Mouse (Mus musculus) intestine, embryonic 14.5 days (tissue): ENCODE data around the gene Lrrc18. TPM values are rescaled to one million over a fixed set of nuclear protein-coding genes. Genes with fewer than 3 reads are reported as not detected.
A peak's percentile ranks its signal among the peaks of the same experiment; 100 is the strongest.

Experiments
- ATAC-seq: fragments of 200-750 bp; cut with Nextera tagmentation; replicated peaks from 2 replicates; pipeline ENCODE4 v1.8.0; 2017; ENCODE audit warnings: low read depth, moderate number of reproducible peaks, moderate TSS enrichment, moderate library complexity; ENCODE audit not compliant: low FRiP score, low TSS enrichment
- DNase-seq: peaks from one replicate; pipeline ENCODE4 v3.0.0-alpha.2; 2018; ENCODE audit warnings: low spot score
- H3K27ac ChIP-seq: fragments of 300-500 bp; sonication (generic); 2 replicates; pipeline ENCODE4 v1.5.1; 2014; ENCODE audit warnings: low read depth, mild to moderate bottlenecking, control low read depth
- H3K27me3 ChIP-seq: fragments of 300-500 bp; sonication (generic); replicated peaks from 2 replicates; pipeline ENCODE4 v1.6.1; 2014; ENCODE audit warnings: low read length, control low read depth; ENCODE audit not compliant: control insufficient read depth, insufficient read depth
- H3K36me3 ChIP-seq: fragments of 300-500 bp; sonication (generic); 2 replicates; pipeline ENCODE4 v1.6.1; 2014; ENCODE audit warnings: low read length, control low read depth; ENCODE audit not compliant: control insufficient read depth, insufficient read depth
- H3K4me1 ChIP-seq: fragments of 300-500 bp; sonication (generic); replicated peaks from 2 replicates; pipeline ENCODE4 v1.6.1; 2014; ENCODE audit warnings: low read length, control low read depth, mixed read lengths; ENCODE audit not compliant: control insufficient read depth, insufficient read depth
- H3K4me2 ChIP-seq: fragments of 300-500 bp; sonication (generic); 2 replicates; pipeline ENCODE4 v1.6.1; 2014; ENCODE audit warnings: low read length
- H3K4me3 ChIP-seq: fragments of 300-500 bp; sonication (generic); 2 replicates; pipeline ENCODE4 v1.5.1; 2014; ENCODE audit warnings: low read depth, low read length, control low read depth, mixed read lengths
- H3K9ac ChIP-seq: fragments of 300-500 bp; sonication (generic); 2 replicates; pipeline ENCODE4 v1.6.1; 2014; ENCODE audit warnings: mild to moderate bottlenecking, low read length
- H3K9me3 ChIP-seq: fragments of 300-500 bp; sonication (generic); 2 replicates; pipeline ENCODE4 v1.6.1; 2016; ENCODE audit warnings: low read length, control low read depth; ENCODE audit not compliant: control insufficient read depth
- WGBS: fragments of 180-500 bp; shearing (Covaris S2); extraction: QIAGEN DNeasy Blood & Tissue Kit; methylation state at CpG from one replicate; pipeline ENCODE4 v1.1.7; 2014; 5-methylcytosine and 5-hydroxymethylcytosine counted together
- polyA plus RNA-seq: library from polyadenylated mRNA; unstranded; fragments of >200 nt; fragmentation: Nextera tagmentation; extraction: Ambion mirVana; gene quantifications from 2 replicates; pipeline ENCODE4 v1.2.1, GENCODE M21; 2014

The Lrrc18 gene
- polyA plus RNA-seq, 1 experiment from 2014 or later = 0.47 TPM

- Histone ChIP-seq H3K9me3 (no peaks in the 10 kb centered on the region), H3K27me3 (no peaks in the 10 kb centered on the region), H3K4me2 (no peak overlapping the region), H3K4me3 (no peak overlapping the region), H3K9ac (no peak overlapping the region), H3K36me3 (no peaks in the 10 kb centered on the region), H3K4me1 (no peaks in the 10 kb centered on the region), H3K27ac (no peak overlapping the region)
- ATAC-seq = no peak
- DNase-seq = no peak
- 61% methylated on average over 5 of the region's 5 CpGs for WGBS
Observed at GRCm38 (mm10) chr14:33019606-33020005, 28.4 kb downstream of the Lrrc18 start.

DNA sequence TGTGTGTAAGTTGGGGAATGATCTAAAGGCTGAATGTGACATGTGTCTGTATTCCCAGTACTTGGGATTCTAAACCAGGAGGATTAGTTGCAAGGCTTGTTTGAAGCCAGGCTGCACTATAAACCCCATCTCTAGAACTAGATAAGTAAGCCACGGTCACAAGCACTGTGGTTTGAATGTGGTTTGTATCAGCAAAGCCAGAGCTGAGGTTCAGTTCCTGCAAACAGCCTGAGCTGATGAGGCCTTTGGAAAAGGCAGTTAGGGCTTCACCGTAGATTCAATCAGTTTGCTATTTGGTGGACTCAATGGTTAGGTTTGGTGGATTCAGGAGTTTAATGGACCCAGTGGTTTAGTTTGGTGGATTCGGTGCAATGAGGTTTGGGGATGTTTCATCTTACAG, 39.7 kb downstream of the Lrrc18 start:
- no peak overlapping the region for H3K9ac ChIP-seq
- no peak overlapping the region for H3K4me3 ChIP-seq
- H3K27ac ChIP-seq = no peak overlapping the region
- 82% methylated on average over 3 of the region's 3 CpGs for WGBS
- DNase-seq (no peak), ATAC-seq (no peak)
- no peaks in the 10 kb centered on the region for H3K27me3 ChIP-seq
- no peak overlapping the region for H3K4me2 ChIP-seq
- H3K36me3 ChIP-seq = no peaks in the 10 kb centered on the region
- H3K4me1 ChIP-seq = no peaks in the 10 kb centered on the region
- no peaks in the 10 kb centered on the region for H3K9me3 ChIP-seq

- Histone ChIP-seq H3K27me3 (no peaks in the 10 kb centered on the region), H3K4me2 (no peak overlapping the region), H3K27ac (no peak overlapping the region), H3K9me3 (no peaks in the 10 kb centered on the region), H3K4me1 (no peaks in the 10 kb centered on the region), H3K9ac (no peak overlapping the region), H3K4me3 (no peak overlapping the region), H3K36me3 (no peaks in the 10 kb centered on the region)
- WGBS = 32% methylated on average over 6 of the region's 6 CpGs
- DNase-seq (peak; percentile 70), ATAC-seq (no peak)
Observed at GRCm38 (mm10) chr14:33033424-33033823, 42.2 kb downstream of the Lrrc18 start.

DNA sequence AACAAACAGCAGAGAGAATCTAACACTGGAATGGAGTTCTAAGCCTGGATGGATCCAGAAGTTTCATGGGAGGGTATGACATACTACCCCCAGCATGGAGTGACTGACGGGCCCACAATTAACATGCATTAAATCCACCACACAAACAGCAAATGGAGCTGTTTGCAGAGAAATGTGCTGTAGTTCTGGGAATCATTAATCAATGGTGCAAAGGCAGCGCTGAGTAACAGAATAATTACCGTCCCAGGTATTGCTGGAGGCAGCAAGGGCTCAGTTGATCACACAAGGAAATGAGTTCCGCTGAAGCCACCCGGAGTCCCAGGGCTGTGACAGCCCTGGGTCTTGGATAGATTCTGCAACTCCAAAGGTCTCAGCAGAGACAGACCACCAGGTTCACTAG, 44.2 kb downstream of the Lrrc18 start:
- 73% methylated on average over 5 of the region's 5 CpGs for WGBS
- Histone ChIP-seq H3K9me3 (no peaks in the 10 kb centered on the region), H3K27ac (no peak overlapping the region), H3K4me2 (no peak overlapping the region), H3K9ac (no peak overlapping the region), H3K36me3 (no peaks in the 10 kb centered on the region), H3K27me3 (no peaks in the 10 kb centered on the region), H3K4me3 (no peak overlapping the region), H3K4me1 (no peaks in the 10 kb centered on the region)
- DNase-seq (no peak), ATAC-seq (no peak)

DNA sequence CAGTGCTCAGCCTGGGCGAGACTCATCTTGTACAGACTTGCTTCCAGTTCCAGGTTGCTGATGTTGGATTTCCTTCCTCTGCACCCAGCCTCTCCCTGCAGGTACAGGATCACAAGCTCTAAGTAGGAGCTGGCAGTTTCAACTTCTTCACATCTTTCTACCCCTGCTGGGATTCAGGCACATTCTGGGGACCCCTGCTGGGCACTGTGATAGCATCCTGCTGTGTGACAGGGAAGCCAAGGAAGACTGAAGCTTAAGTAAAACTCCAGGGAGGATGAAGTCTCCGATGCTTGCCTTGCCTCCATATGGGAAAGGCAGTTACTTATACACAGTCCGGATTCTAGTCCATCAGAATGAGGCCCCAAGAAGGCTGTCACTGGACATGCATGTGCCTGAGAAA, 45.6 kb downstream of the Lrrc18 start:
- ATAC-seq (no peak), DNase-seq (no peak)
- H3K4me2 ChIP-seq = no peak overlapping the region
- no peaks in the 10 kb centered on the region for H3K36me3 ChIP-seq
- H3K27ac ChIP-seq = no peak overlapping the region
- no peaks in the 10 kb centered on the region for H3K4me1 ChIP-seq
- H3K9ac ChIP-seq = no peak overlapping the region
- H3K9me3 ChIP-seq = no peaks in the 10 kb centered on the region
- H3K27me3 ChIP-seq = no peaks in the 10 kb centered on the region
- 37% methylated on average over 3 of the region's 3 CpGs for WGBS
- no peak overlapping the region for H3K4me3 ChIP-seq

GRCm38 (mm10) chr14:33045217-33045616, 54.0 kb downstream of the Lrrc18 start:
- Histone ChIP-seq H3K4me1 (no peaks in the 10 kb centered on the region), H3K27ac (no peak overlapping the region), H3K9ac (no peak overlapping the region), H3K4me2 (no peak overlapping the region), H3K36me3 (no peaks in the 10 kb centered on the region), H3K4me3 (no peak overlapping the region), H3K9me3 (no peaks in the 10 kb centered on the region), H3K27me3 (no peaks in the 10 kb centered on the region)
- ATAC-seq (no peak), DNase-seq (no peak)
- WGBS = 84% methylated on average over 3 of the region's 3 CpGs

- H3K4me1 ChIP-seq = no peaks in the 10 kb centered on the region
- no peak for DNase-seq
- H3K9ac ChIP-seq = no peak overlapping the region
- H3K4me2 ChIP-seq = no peak overlapping the region
- H3K4me3 ChIP-seq = no peak overlapping the region
- no peaks in the 10 kb centered on the region for H3K36me3 ChIP-seq
- no peak overlapping the region for H3K27ac ChIP-seq
- no peaks in the 10 kb centered on the region for H3K9me3 ChIP-seq
- WGBS = 67% methylated on average over 8 of the region's 8 CpGs
- no peak for ATAC-seq
- H3K27me3 ChIP-seq = no peaks in the 10 kb centered on the region
Observed at GRCm38 (mm10) chr14:33053441-33053840, 62.3 kb downstream of the Lrrc18 start.

GRCm38 (mm10) chr14:33058881-33059660, 67.9 kb downstream of the Lrrc18 start:
- H3K27ac ChIP-seq = no peak overlapping the region
- no peak for DNase-seq
- no peaks in the 10 kb centered on the region for H3K36me3 ChIP-seq
- no peaks in the 10 kb centered on the region for H3K4me1 ChIP-seq
- 91% methylated on average over 7 of the region's 7 CpGs for WGBS
- no peak overlapping the region for H3K4me2 ChIP-seq
- H3K9ac ChIP-seq = no peak overlapping the region
- H3K9me3 ChIP-seq = no peaks in the 10 kb centered on the region
- H3K27me3 ChIP-seq = no peaks in the 10 kb centered on the region
- no peak for ATAC-seq
- H3K4me3 ChIP-seq = no peak overlapping the region

- Histone ChIP-seq H3K4me2 (no peak overlapping the region), H3K27me3 (no peaks in the 10 kb centered on the region)
Observed at GRCm38 (mm10) chr14:33062996-33063395, 71.8 kb downstream of the Lrrc18 start.

More at GRCm38 (mm10) chr14:33062996-33063395, 71.8 kb downstream of the Lrrc18 start:
- H3K9me3 ChIP-seq = no peaks in the 10 kb centered on the region
- no peak overlapping the region for H3K27ac ChIP-seq
- WGBS = 83% methylated on average over 5 of the region's 5 CpGs
- H3K4me3 ChIP-seq = no peak overlapping the region
- H3K9ac ChIP-seq = no peak overlapping the region
- no peak for DNase-seq
- no peak for ATAC-seq
- no peaks in the 10 kb centered on the region for H3K4me1 ChIP-seq
- no peaks in the 10 kb centered on the region for H3K36me3 ChIP-seq
